Mouse (Mus musculus): ENCODE measurements around the gene Narfl.
"Not testable (repeated sequence)": the region's sequence is repeated elsewhere in the genome, so short reads cannot be mapped to it uniquely, and the experiment has no call there.

Narfl gene

GRCm38 (mm10) chr17:25807452-25807851 lies 33.9 kb downstream of the Narfl start:
- not testable (repeated sequence) for DNase-seq

- DNase-seq = no peak
Measured at GRCm38 (mm10) chr17:25808028-25808427, 34.5 kb downstream of the Narfl start.

GRCm38 (mm10) chr17:25808789-25809605 lies 35.4 kb downstream of the Narfl start, which contains the start of gene Fbxl16:
TSS of gene Fbxl16 (plus strand) at chr17:25809085.
- peak; percentile 95 for DNase-seq

- peak; percentile 72 for DNase-seq
Measured at GRCm38 (mm10) chr17:25809606-25810340, 36.2 kb downstream of the Narfl start.

- no peak for DNase-seq
Measured at GRCm38 (mm10) chr17:25810890-25811289, 37.3 kb downstream of the Narfl start.

- peak; percentile 61 for DNase-seq
Measured at GRCm38 (mm10) chr17:25813471-25813870, 39.9 kb downstream of the Narfl start.

- no peak for DNase-seq
Measured at GRCm38 (mm10) chr17:25817662-25818061, 44.1 kb downstream of the Narfl start.

GRCm38 (mm10) chr17:25818851-25819780 lies 45.5 kb downstream of the Narfl start:
- DNase-seq = no peak

GRCm38 (mm10) chr17:25823452-25823851 lies 49.9 kb downstream of the Narfl start, which contains the start of gene Wdr24:
TSS of gene Wdr24 (plus strand) at chr17:25823627.
- DNase-seq = peak; percentile 83

GRCm38 (mm10) chr17:25824362-25825142 lies 51.0 kb downstream of the Narfl start:
- DNase-seq = no peak

- no peak for DNase-seq
Measured at GRCm38 (mm10) chr17:25825311-25825710, 51.7 kb downstream of the Narfl start.

- no peak for DNase-seq
Measured at GRCm38 (mm10) chr17:25825984-25826570, 52.5 kb downstream of the Narfl start.

- DNase-seq = no peak
Measured at GRCm38 (mm10) chr17:25827011-25827410, 53.4 kb downstream of the Narfl start.

GRCm38 (mm10) chr17:25827546-25828222 lies 54.1 kb downstream of the Narfl start:
- no peak for DNase-seq

GRCm38 (mm10) chr17:25828223-25828594 lies 54.6 kb downstream of the Narfl start:
- DNase-seq = no peak

GRCm38 (mm10) chr17:25828712-25829557 lies 55.4 kb downstream of the Narfl start, which contains the start of gene Jmjd8:
TSS of gene Jmjd8 (plus strand) at chr17:25828867.
- peak; percentile 77 for DNase-seq

- DNase-seq = no peak
Measured at GRCm38 (mm10) chr17:25829558-25830017, 56.0 kb downstream of the Narfl start.

- DNase-seq = no peak
Measured at GRCm38 (mm10) chr17:25830200-25830753, 56.7 kb downstream of the Narfl start.

GRCm38 (mm10) chr17:25830806-25831431 lies 57.3 kb downstream of the Narfl start:
- no peak for DNase-seq

Measured in cerebellum, adult 8-10 months (tissue).